Mouse (Mus musculus): Measurements from ENCODE around the gene Oxt.

GRCm38 (mm10) chr2:130557462-130557861 is 18.5 kb upstream of the Oxt start:
- TF ChIP-seq POLR2A (IDR thresholded peaks at IDR 0.05; ENCODE audit: insufficient read depth, low read length) = no peak
- TF ChIP-seq EP300 (IDR thresholded peaks at IDR 0.05; ENCODE audit: insufficient read depth, low read depth, low read length) = no peak
